Mouse (Mus musculus) adrenal gland, adult 18-20 months (tissue): Measurements from ENCODE around the gene Rnf26. TPM values are rescaled to one million over a fixed set of nuclear protein-coding genes. Genes with fewer than 3 reads are reported as not detected.
"Not testable (repeated sequence)": the region's sequence is repeated elsewhere in the genome, so short reads cannot be mapped to it uniquely, and the experiment has no call there.

Experiments
- DNase-seq, 2 experiments: peaks; one replicate each; pipeline ENCODE4 v3.0.0; 2021 to 2022; ENCODE audit warnings: low spot score in 2 of 2
- total RNA-seq, 2 experiments: library from RNA; stranded (reverse); gene quantifications; 1 replicate in 1 of 2; 2 replicates in 1 of 2; pipeline ENCODE4 v1.2.3; 2021

Gene Rnf26
- total RNA-seq, 2 experiments from 2014 or later, result 19.4 to 24.1 TPM

GRCm38 (mm10) chr9:44125546-44126428, 12.5 kb upstream of the Rnf26 start:
- DNase-seq, result peak; percentile 83 to 87

GRCm38 (mm10) chr9:44125026-44125425, 11.7 kb upstream of the Rnf26 start:
- DNase-seq, result no peak

GRCm38 (mm10) chr9:44124317-44124716, 11.0 kb upstream of the Rnf26 start:
- DNase-seq, result no peak

GRCm38 (mm10) chr9:44119948-44120465, 6.7 kb upstream of the Rnf26 start:
- DNase-seq, result no peak

GRCm38 (mm10) chr9:44119011-44119410, 5.7 kb upstream of the Rnf26 start:
- DNase-seq, result peak in 1 of 2 experiments; percentile 69

GRCm38 (mm10) chr9:44116182-44116581, 2.9 kb upstream of the Rnf26 start:
- DNase-seq, result no peak

- DNase-seq, result no peak
These were observed 2.3 kb upstream of the Rnf26 start for GRCm38 (mm10) chr9:44115599-44115998.

GRCm38 (mm10) chr9:44114453-44114852, 1.1 kb upstream of the Rnf26 start:
- DNase-seq, result no peak

GRCm38 (mm10) chr9:44111909-44112308, 1.4 kb downstream of the Rnf26 start:
- not testable (repeated sequence) for DNase-seq

- peak; percentile 76 to 78 for DNase-seq
These were observed 3.8 kb downstream of the Rnf26 start for GRCm38 (mm10) chr9:44109360-44110095.

GRCm38 (mm10) chr9:44108269-44109055, 4.9 kb downstream of the Rnf26 start:
- DNase-seq, result no peak

GRCm38 (mm10) chr9:44107557-44108179, 5.6 kb downstream of the Rnf26 start:
- DNase-seq, result peak; percentile 50 to 63

GRCm38 (mm10) chr9:44107110-44107509, 6.2 kb downstream of the Rnf26 start, which contains the start of gene C1qtnf5:
TSS of gene C1qtnf5 (plus strand) at chr9:44107245.
- peak; percentile 48 to 69 for DNase-seq

GRCm38 (mm10) chr9:44106596-44106995, 6.7 kb downstream of the Rnf26 start:
- DNase-seq, result no peak

GRCm38 (mm10) chr9:44106182-44106581, 7.1 kb downstream of the Rnf26 start:
- DNase-seq, result no peak

GRCm38 (mm10) chr9:44105781-44106180, 7.5 kb downstream of the Rnf26 start:
- DNase-seq, result no peak

GRCm38 (mm10) chr9:44104881-44105280, 8.4 kb downstream of the Rnf26 start:
- DNase-seq, result no peak

GRCm38 (mm10) chr9:44101490-44101889, 11.8 kb downstream of the Rnf26 start, which contains the start of gene Mfrp:
TSS of gene Mfrp (plus strand) at chr9:44101729.
- no peak for DNase-seq

- no peak for DNase-seq
These were observed 16.8 kb downstream of the Rnf26 start for GRCm38 (mm10) chr9:44096536-44096935.

- no peak for DNase-seq
These were observed 17.5 kb downstream of the Rnf26 start for GRCm38 (mm10) chr9:44095781-44096180.
